Mouse (Mus musculus): ENCODE results near the gene Grin2d.

- TF ChIP-seq POLR2A (IDR thresholded peaks at IDR 0.05; ENCODE audit: control insufficient read depth, low read depth, low read length) (no peak), CTCF (IDR thresholded peaks at IDR 0.05; ENCODE audit: control insufficient read depth, insufficient read depth, insufficient replicate concordance, low read depth, low read length) (peak; percentile 98)
Observed at GRCm38 (mm10) chr7:45801348-45801747, 76.8 kb downstream of the Grin2d start.

Measured in testis, adult 2 months (tissue).